Mouse (Mus musculus): ENCODE results near the gene Syne3. TPM values are rescaled to one million over a fixed set of nuclear protein-coding genes. Genes with fewer than 3 reads are reported as not detected.
A peak's percentile ranks its signal among the peaks of the same experiment; 100 is the strongest.

The Syne3 gene
- polyA plus RNA-seq, 1 experiment from 2014 or later: 0.50 TPM

DNA sequence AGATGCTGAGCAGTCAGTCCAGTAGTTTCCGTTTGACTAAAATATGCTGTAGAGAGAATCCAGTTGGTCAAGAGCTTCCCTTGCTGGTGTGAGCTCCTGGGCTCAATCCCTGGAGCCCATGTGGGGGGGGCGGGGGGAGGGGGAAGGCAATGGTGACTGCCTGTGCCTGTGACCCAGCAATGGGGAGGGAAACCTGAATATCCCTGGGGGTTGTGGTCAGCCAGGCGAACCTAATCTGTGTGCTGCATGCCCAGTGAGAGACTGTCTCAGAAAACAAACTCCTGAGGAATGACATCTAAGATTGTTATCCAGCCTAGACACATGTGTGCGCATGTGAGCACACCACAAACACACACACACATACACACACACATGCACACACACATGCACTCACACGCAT, 100.6 kb downstream of the Syne3 start:
- Histone ChIP-seq H3K9me3 (no peaks in the 10 kb centered on the region), H3K27me3 (replicated peaks) (no peaks in the 10 kb centered on the region), H3K27ac (no peak overlapping the region), H3K4me2 (replicated peaks) (no peak overlapping the region), H3K36me3 (no peaks in the 10 kb centered on the region), H3K4me1 (replicated peaks) (peaks cover 5% of the 10 kb centered on the region; the same call in 1 of the 2 replicates), H3K4me3 (replicated peaks) (no peak overlapping the region), H3K9ac (no peak overlapping the region)
- ATAC-seq: no peak
- 63% methylated on average over 5 of the region's 5 CpGs for WGBS

DNA sequence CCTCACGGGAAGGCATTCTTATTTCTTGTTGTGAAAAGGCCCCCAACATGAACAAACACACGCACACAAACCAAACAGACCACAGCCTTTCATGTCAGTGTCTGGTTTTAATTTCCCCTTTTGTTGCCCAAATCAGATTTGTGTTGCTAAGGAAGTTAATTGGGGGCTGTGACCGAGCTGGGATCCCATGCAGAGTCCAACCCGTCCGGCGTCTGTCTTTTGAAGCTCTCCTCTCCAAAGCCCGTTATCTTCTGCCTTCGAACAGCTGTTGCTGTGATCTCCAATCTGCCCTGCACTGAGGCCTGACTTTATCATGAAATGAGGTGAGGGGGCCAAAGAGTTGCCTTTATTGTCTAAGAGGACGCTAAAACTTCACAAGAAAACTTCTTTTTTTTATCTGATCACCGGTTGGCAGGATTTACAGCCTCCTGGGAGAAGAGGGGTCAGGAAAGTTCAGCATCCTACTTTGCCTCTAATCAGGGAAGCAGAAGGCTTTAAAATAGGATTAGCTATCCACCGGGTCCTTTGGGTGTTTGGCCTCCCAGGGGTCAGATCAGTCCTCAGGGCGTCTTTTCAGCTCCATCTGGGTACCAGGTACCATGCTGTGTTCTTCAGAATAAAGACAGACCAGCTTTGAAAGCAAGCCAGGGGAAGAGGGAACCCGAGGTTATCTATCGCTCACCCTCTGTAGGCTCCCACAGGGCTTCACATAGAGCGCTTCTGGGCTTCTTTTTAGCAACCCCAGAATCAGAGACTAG, 101.4 kb downstream of the Syne3 start:
- Histone ChIP-seq H3K4me3 (replicated peaks) (no peak overlapping the region), H3K36me3 (no peaks in the 10 kb centered on the region), H3K27me3 (replicated peaks) (no peaks in the 10 kb centered on the region), H3K4me1 (replicated peaks) (peaks cover 5% of the 10 kb centered on the region; the same call in 1 of the 2 replicates), H3K9ac (no peak overlapping the region), H3K4me2 (replicated peaks) (no peak overlapping the region), H3K9me3 (no peaks in the 10 kb centered on the region), H3K27ac (no peak overlapping the region)
- no peak for ATAC-seq
- WGBS: 21% methylated on average over 15 of the region's 15 CpGs

GRCm38 (mm10) chr12:104907133-104907532, 102.5 kb downstream of the Syne3 start:
- Histone ChIP-seq H3K27ac (no peak overlapping the region), H3K4me2 (replicated peaks) (no peak overlapping the region), H3K9me3 (no peaks in the 10 kb centered on the region), H3K36me3 (no peaks in the 10 kb centered on the region), H3K9ac (no peak overlapping the region), H3K4me3 (replicated peaks) (no peak overlapping the region), H3K27me3 (replicated peaks) (no peaks in the 10 kb centered on the region), H3K4me1 (replicated peaks) (peaks cover 5% of the 10 kb centered on the region; the same call in 1 of the 2 replicates)
- 88% methylated on average over 2 of the region's 2 CpGs for WGBS
- no peak for ATAC-seq

DNA sequence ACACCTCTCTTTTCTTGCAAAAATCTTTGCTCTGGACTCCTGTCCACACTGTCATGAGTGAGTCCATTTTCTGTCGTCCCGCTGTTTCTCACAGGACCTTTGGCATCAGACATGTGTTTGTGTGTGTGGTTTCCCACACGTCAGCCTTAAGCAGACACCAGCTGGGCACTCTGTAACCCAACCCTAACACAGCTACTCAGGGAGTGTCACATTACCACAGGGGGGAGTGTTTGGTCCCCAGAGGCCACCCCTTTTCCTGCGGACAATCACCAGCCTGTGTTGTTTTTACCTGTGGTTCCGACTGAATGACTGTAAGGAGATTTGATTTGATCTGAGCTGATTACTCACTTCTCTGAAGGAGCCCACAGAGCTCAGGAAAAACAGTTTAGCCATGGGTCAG, 105.5 kb downstream of the Syne3 start:
- H3K9me3 ChIP-seq: no peaks in the 10 kb centered on the region
- no peaks in the 10 kb centered on the region for H3K36me3 ChIP-seq
- peaks cover 5% of the 10 kb centered on the region; the same call in 1 of the 2 replicates for H3K4me1 ChIP-seq (replicated peaks)
- H3K4me3 ChIP-seq (replicated peaks): no peak overlapping the region
- H3K27me3 ChIP-seq (replicated peaks): no peaks in the 10 kb centered on the region
- no peak overlapping the region for H3K27ac ChIP-seq
- no peak overlapping the region for H3K4me2 ChIP-seq (replicated peaks)
- 15% methylated on average over 5 of the region's 5 CpGs for WGBS
- no peak overlapping the region for H3K9ac ChIP-seq
- ATAC-seq: no peak

- H3K27ac ChIP-seq: no peak overlapping the region
- no peaks in the 10 kb centered on the region for H3K36me3 ChIP-seq
- ATAC-seq: no peak
- no peak overlapping the region for H3K9ac ChIP-seq
- H3K4me2 ChIP-seq (replicated peaks): no peak overlapping the region
- H3K4me1 ChIP-seq (replicated peaks): no peaks in the 10 kb centered on the region
- no peaks in the 10 kb centered on the region for H3K9me3 ChIP-seq
- no peak overlapping the region for H3K4me3 ChIP-seq (replicated peaks)
- no peaks in the 10 kb centered on the region for H3K27me3 ChIP-seq (replicated peaks)
- 73% methylated on average over 13 of the region's 13 CpGs for WGBS
These were observed 107.1 kb downstream of the Syne3 start for GRCm38 (mm10) chr12:104902392-104903053.

GRCm38 (mm10) chr12:104901320-104901719, 108.3 kb downstream of the Syne3 start:
- H3K4me2 ChIP-seq (replicated peaks): no peak overlapping the region
- WGBS: 65% methylated on average over 8 of the region's 8 CpGs
- no peaks in the 10 kb centered on the region for H3K36me3 ChIP-seq
- H3K4me1 ChIP-seq (replicated peaks): peaks cover 3% of the 10 kb centered on the region; the same call in 1 of the 2 replicates
- H3K9me3 ChIP-seq: no peaks in the 10 kb centered on the region
- H3K27ac ChIP-seq: no peak overlapping the region
- no peak overlapping the region for H3K9ac ChIP-seq
- H3K27me3 ChIP-seq (replicated peaks): no peaks in the 10 kb centered on the region
- H3K4me3 ChIP-seq (replicated peaks): no peak overlapping the region
- no peak for ATAC-seq

DNA sequence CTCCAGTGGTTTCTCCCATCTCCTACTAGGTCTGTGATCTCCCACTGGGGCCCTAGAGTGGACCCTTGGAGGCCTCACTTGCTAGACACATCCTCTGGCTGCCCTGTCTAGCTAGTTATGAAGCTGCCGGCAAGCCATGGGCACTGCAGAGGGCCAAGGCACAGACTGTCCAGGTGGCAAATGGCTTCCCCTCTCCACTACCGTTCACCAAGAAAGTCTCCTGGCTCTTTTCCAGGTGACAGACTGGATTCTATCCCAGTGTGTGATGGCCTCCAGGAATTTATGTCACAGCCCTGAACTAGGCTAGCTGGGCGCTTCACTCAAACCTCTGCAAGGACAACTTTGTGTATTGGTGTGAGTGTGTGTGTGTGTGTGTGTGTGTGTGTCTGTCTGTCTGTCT, 109.8 kb downstream of the Syne3 start:
- ATAC-seq: no peak
- Histone ChIP-seq H3K4me1 (replicated peaks) (peaks cover 3% of the 10 kb centered on the region; the same call in 1 of the 2 replicates), H3K4me2 (replicated peaks) (no peak overlapping the region), H3K9me3 (no peaks in the 10 kb centered on the region), H3K27ac (no peak overlapping the region), H3K4me3 (replicated peaks) (no peak overlapping the region), H3K9ac (no peak overlapping the region), H3K36me3 (no peaks in the 10 kb centered on the region), H3K27me3 (replicated peaks) (no peaks in the 10 kb centered on the region)
- 42% methylated on average over 3 of the region's 3 CpGs for WGBS

GRCm38 (mm10) chr12:104899161-104899560, 110.4 kb downstream of the Syne3 start:
- Histone ChIP-seq H3K4me3 (replicated peaks) (no peak overlapping the region), H3K9ac (no peak overlapping the region), H3K4me2 (replicated peaks) (no peak overlapping the region), H3K27me3 (replicated peaks) (no peaks in the 10 kb centered on the region), H3K27ac (no peak overlapping the region), H3K36me3 (no peaks in the 10 kb centered on the region), H3K9me3 (no peaks in the 10 kb centered on the region), H3K4me1 (replicated peaks) (peaks cover 3% of the 10 kb centered on the region; the same call in 1 of the 2 replicates)
- WGBS: 49% methylated on average over 11 of the region's 11 CpGs
- no peak for ATAC-seq

DNA sequence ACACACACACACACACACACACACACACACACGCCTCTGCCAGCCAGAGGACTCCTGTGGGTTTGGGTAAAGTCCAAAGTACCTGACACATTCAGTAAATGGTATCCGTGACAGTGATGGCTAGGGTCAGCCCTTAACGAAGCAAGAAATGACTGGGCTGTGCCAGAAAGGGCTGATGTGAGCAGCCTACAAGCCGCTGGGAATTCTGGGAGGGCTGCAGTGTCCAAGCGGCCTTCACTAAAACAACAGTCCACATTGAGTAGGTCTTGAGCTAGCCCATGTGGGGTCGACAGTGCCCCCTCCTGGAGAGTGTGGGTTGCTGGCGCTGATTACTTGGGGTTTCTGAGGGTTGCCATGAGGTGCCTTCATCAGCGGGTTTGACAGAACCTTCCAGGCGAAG, 110.9 kb downstream of the Syne3 start:
- WGBS: 60% methylated on average over 9 of the region's 9 CpGs

GRCm38 (mm10) chr12:104897051-104897618, 112.5 kb downstream of the Syne3 start:
- Histone ChIP-seq H3K27ac (no peak overlapping the region), H3K4me2 (replicated peaks) (no peak overlapping the region), H3K9ac (no peak overlapping the region), H3K36me3 (no peaks in the 10 kb centered on the region), H3K4me3 (replicated peaks) (no peak overlapping the region), H3K27me3 (replicated peaks) (no peaks in the 10 kb centered on the region), H3K9me3 (no peaks in the 10 kb centered on the region), H3K4me1 (replicated peaks) (peaks cover 3% of the 10 kb centered on the region; the same call in 1 of the 2 replicates)
- ATAC-seq: peak; percentile 57
- 56% methylated on average over 8 of the region's 8 CpGs for WGBS

More for the DNA sequence above, 110.9 kb downstream of the Syne3 start:
- peaks cover 3% of the 10 kb centered on the region; the same call in 1 of the 2 replicates for H3K4me1 ChIP-seq (replicated peaks)
- 0 out of 2 replicates have a peak, but pooled peaks have one; percentile 42 for ATAC-seq
- H3K27ac ChIP-seq: no peak overlapping the region
- no peak overlapping the region for H3K4me3 ChIP-seq (replicated peaks)
- no peaks in the 10 kb centered on the region for H3K27me3 ChIP-seq (replicated peaks)
- no peak overlapping the region for H3K4me2 ChIP-seq (replicated peaks)
- H3K36me3 ChIP-seq: no peaks in the 10 kb centered on the region
- H3K9me3 ChIP-seq: no peaks in the 10 kb centered on the region
- H3K9ac ChIP-seq: no peak overlapping the region

GRCm38 (mm10) chr12:104896640-104897039, 113.0 kb downstream of the Syne3 start:
- peaks cover 3% of the 10 kb centered on the region; the same call in 1 of the 2 replicates for H3K4me1 ChIP-seq (replicated peaks)
- H3K9me3 ChIP-seq: no peaks in the 10 kb centered on the region
- H3K27me3 ChIP-seq (replicated peaks): no peaks in the 10 kb centered on the region
- H3K4me2 ChIP-seq (replicated peaks): no peak overlapping the region
- no peak overlapping the region for H3K27ac ChIP-seq
- no peak overlapping the region for H3K9ac ChIP-seq
- peak; percentile 34 for ATAC-seq
- H3K4me3 ChIP-seq (replicated peaks): no peak overlapping the region
- no peaks in the 10 kb centered on the region for H3K36me3 ChIP-seq
- WGBS: 55% methylated on average over 16 of the region's 16 CpGs

GRCm38 (mm10) chr12:104892245-104892644, 117.4 kb downstream of the Syne3 start:
- H3K36me3 ChIP-seq: no peaks in the 10 kb centered on the region
- peaks cover 13% of the 10 kb centered on the region; the same call in 1 of the 2 replicates for H3K4me1 ChIP-seq (replicated peaks)
- H3K9ac ChIP-seq: no peak overlapping the region
- 90% methylated on average over 3 of the region's 3 CpGs for WGBS
- no peak for ATAC-seq
- no peaks in the 10 kb centered on the region for H3K9me3 ChIP-seq
- H3K27ac ChIP-seq: no peak overlapping the region
- no peak overlapping the region for H3K4me2 ChIP-seq (replicated peaks)
- no peak overlapping the region for H3K4me3 ChIP-seq (replicated peaks)
- H3K27me3 ChIP-seq (replicated peaks): no peaks in the 10 kb centered on the region

Data from intestine, embryonic 15.5 days (tissue).